Mouse (Mus musculus): Measurements from ENCODE around the gene Maea.
A peak's percentile ranks its signal among the peaks of the same experiment; 100 is the strongest.

Gene Maea

DNA sequence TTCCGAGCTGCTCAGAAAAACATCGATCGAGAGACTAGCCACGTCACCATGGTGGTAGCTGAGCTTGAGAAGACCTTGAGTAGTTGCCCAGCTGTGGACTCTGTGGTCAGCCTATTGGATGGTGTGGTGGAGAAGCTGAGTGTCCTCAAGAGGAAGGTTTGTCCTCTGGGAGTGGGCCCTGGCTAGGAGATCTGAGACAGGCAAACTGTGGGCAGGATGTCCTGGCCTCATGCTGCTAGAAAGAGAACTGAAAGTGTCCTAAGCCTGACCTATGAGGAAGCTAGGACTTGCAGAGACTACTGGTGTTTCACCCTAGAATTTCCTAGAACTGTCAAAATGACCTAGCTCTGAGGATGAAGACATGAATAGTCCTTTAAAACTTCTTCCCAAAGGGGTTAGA, 23.2 kb downstream of the Maea start:
- DNase-seq (ENCODE audit: low read depth) = no peak

DNA sequence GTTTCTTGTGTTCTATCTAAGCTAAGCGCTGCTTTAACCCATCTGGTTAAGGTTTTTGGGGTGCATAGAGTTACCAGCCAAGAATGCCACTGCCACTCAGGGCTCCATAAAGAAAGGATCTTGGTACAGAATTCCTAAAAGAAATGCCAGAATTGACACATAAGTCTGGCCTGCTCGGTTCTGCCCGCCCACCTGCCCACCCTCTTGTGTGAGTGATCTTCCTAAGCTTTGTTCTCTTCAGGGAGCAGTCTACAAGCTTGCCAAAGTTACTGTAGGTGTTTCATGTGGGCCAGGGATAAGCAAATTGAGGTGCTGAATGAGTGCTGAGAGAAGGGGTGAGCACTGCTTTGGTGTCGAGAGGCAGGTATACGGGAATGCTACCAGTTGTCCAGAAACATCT, 28.0 kb downstream of the Maea start:
- no peak for DNase-seq (ENCODE audit: low read depth)

DNA sequence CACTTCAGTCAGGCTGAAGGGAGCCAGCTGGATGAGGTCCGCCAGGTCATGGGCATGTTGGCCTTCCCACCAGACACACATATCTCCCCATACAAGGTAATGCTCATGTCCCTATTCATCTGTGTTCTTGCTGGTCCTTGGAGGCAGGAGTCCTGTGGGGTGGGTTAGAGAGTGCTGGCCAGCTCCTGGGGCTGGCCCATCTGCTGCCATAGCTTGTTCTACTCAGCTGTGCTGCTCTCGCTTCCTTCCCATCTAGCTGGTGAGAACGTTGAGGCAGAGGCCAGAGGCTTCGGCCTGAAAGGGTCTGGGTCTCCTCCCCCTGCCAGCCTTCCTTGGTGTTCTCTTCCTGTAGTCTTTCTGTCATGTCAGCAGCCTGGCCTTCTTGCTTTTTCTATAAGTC, 33.3 kb downstream of the Maea start:
- no peak for DNase-seq (ENCODE audit: low read depth)

DNA sequence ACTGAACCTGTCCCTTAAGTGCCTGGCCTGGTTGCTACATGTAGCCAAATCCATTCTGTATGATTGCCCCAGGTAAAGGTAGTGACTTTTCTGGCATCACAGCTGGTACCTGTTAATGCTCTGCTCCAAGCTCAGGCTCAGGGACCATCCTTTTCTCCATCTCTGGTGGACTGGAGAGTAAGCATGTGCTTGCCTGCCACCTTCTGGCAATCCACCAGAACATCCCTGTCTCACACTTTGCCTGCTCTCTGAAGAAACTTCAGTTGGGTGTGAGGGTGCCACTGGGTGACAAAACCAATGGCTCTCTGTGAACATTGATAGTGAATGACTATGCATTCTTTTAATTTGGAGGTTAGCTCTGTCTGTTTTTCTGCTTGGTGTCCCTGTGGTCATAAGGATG, 35.8 kb downstream of the Maea start:
- peak; percentile 72 for DNase-seq (ENCODE audit: low read depth)

DNA sequence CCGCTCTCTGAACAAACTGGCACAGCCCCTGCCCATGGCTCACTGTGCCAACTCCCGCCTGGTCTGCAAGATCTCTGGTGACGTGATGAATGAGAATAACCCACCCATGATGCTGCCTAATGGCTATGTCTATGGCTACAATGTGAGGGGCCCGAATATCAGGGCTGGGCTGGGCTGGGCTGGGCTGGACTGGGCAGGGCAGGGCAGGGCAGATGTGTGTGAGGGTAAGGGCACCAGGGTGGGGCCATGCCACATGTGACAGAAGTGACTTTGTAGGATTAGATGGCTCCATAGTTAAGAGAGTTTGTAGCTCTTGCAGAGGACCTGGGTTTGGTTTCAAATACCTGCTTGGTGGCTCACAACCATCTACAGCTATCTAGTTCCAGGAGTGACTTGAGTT, 36.4 kb downstream of the Maea start:
- no peak for DNase-seq (ENCODE audit: low read depth)

DNA sequence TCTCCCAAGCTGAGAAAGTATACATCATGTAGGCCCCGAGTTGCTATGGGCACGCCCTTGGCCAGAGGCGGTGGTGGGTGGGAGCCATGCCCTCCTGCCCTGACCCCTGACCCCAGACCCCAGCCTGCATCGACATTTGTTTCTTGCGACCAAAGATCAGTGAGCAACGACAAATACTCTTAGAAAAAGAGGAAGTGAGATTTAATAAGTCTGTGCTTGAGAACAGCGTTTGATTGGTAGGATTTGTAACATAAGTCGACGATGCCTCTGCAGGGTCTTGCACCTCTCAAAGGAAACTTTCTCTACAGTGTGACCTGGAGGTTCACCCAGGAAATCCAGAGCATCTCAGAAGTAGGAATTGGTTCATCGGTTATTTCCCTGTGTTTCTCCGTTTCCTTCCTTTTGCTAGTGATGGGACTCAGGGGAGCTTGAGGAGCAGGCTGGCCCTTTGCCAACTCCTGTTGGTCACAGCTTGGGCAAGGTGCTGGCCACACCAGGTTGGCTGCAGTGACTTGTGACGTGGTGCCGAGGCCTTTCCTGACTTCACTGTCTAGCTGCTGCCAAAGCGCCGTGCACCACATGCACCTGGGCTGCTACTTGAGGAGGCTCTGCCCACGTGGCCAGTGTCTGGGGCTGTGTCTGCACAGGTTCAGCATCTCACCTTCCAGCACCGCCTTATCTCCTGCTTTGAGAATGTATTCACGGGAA, 37.2 kb downstream of the Maea start:
- DNase-seq (ENCODE audit: low read depth) = peak; percentile 20

DNA sequence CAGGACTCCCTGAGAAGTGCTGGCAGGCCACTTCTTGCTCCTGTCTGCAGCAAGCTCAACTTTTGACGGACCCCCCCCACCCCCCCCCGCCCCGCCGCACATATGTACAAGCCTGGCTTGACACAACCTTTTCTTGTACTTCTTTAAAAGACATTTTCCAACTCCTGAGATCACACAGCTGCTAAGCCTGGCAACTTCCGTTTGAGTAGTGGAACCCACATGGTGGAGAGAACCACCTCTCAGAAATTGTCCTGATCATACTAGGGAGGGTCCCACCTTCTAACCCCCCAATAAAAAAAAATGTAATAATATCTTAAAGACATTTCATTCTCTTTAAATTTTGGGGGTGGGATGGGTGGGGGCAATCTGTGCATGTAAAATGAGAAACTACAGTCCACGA, 41.9 kb downstream of the Maea start:
- no peak for DNase-seq (ENCODE audit: low read depth)

DNA sequence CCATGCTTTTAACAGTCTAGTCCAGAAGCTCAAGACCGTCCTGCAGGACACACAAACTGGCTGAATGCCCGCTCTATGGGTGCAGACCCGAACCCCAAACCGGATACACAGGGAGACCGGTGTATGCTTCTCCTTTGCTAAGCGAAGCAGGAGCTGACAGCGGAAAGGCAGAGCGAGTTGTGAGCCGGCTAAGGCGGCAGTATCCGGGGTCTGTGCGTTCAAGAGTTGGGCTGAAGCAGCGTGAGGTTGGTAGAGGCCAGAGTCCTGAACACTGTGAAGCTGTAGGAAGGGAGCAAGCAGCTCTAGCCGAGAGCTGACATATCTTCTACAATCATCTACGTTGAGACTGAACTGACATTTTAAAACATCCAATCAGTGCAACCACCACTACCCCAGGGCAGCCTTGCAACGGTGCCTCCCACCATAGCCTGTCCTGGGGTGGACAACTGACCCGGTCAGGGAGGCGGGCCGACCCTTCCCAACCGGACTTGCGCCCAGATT, 42.5 kb downstream of the Maea start:
- DNase-seq (ENCODE audit: low read depth) = no peak

DNA sequence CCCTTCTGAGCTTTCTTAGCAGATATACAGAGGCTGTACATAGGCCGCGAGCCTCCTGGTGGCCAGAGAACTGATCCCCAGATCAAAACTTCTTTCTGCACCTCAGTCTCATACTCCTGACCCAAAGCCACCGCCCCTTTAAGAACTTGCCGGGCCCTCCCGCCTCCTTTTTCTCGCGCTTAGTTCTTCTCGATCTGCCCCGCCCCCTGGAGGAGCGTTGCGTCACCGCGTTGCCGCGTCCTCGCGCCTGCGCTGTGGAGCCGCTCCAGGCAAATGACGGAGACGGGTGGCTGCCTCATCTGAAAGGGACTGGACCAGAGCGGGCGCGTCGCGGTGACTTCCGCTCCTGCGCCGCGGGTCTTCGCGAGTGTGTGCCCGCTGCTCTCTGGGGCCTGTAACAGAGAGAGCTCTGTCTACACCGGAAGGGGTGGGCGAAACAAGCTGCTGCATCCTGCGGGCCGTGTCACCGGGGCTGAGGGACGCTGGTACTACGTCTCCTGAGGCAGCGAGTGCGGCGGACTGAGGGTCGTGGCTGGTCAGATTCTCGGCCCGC, 43.1 kb downstream of the Maea start, which contains the start of gene Uvssa:
Gene Uvssa (plus strand): TSS at position 248 of the 553 bp plus-strand sequence.
- DNase-seq (ENCODE audit: low read depth) = peak; percentile 100

DNA sequence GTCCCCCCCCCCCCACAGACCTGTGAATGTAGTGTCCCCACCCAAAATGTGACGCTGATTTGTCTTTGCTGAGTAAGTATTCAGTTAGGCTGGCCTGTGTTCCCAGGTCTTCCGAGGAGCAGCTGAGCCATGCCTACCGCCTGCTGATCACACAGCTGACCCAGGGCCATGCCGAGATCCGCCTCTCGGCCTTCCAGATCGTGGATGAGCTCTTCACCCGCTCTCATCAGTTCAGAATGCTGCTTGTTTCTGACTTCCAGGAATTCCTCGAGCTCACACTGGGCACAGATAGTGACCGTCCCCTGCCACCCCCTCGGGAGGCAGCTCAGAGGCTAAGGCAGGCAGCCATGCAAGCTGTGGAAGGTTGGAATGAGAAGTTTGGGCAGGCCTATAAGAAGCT, 52.2 kb downstream of the Maea start:
- no peak for DNase-seq (ENCODE audit: low read depth)

DNA sequence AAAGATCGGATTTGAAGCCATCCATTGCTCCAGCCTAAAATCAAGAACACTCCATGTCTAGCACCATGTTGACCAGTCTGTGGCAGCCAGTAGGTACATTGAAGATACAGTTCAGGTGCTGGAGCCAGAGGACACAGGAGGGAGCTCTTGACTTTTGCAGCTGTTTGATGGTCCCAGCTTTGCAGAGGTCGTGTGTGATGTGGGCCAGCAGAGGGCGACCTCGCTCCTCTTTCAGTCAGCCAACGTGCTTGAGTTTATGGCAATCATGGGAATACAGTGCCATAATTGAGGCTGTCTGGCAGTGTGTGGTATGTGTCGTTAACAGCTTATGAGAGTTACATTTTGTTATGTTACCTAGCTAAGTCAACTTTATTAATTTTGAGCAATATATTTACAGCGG, 58.5 kb downstream of the Maea start:
- peak; percentile 90 for DNase-seq (ENCODE audit: low read depth)

DNA sequence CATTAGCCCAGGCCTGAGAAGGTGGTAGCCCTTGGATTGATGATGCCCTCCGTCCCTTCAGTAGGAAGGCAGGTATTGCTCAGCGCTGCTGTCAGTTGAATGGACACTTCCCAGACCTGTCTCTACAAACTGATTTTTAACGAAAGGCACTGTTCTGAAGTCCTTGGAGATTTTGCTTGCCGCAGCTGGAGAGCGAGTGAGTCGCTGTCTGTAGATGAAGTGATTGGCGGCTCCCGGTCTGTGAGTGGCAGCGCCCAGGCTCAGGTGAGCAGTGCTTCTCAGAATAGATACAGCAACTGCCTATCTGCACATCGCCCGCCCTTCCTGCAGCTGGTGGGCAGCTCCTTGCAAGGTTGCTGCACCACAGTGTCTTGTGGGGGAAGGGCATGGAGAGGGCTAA, 60.4 kb downstream of the Maea start:
- no peak for DNase-seq (ENCODE audit: low read depth)

DNA sequence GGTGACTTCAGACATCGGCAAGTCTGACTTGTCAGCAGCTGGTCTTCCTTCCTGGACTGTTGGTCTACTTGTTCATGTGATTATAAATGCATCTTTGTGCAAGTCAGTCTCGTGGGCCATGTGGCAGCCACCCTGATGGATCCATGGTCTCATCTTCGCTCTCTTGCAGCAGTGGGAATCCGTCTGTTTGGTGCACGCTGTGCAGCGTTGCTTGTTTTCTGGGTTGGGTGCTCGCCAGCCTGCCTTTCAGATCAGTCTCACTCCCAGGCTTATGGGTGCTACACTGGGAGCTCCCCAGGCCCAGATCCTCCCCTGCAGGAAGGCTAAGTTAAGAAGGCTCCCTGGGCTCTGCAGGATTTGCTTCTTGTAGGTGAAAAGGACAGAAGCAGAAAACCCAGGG, 61.5 kb downstream of the Maea start:
- DNase-seq (ENCODE audit: low read depth) = no peak

DNA sequence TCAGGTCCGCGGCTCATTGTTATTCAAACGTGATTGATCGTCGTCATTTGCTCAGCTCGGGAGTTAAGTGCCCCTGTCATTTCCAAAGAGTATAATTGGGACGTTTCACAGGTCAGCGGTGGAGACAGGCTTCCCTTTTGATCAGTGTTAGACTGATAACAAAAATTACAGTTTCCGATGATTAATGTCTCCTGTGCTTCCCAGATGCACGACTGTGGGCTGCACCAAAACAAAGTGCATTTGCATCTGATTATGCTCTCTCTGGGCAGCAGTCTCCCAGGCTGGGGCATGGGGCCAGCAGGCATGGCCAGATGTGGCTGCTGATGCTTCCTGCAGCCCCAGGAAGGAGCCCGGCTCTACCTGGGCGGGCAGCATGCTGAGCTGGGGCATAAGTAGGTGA, 65.5 kb downstream of the Maea start:
- DNase-seq (ENCODE audit: low read depth) = no peak

DNA sequence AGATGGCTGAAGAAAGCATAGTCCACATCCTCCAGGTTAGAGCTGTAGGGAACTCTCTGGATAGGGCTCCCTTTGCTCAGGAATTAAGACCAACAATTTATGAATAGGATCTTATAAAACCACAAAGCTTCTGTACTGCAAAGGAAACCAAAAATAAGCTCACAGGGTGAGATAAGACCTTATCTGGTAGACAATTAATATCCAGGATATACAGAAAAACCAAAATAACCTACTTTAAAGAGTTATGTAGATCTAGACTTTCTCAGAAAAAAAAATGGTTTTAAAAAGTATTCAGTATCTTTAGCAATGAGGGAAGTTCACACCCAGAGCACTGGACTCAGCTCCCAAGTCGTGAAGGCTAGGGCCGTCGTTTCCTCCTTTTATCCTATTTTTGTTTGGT, 85.0 kb downstream of the Maea start:
- DNase-seq (ENCODE audit: low read depth) = no peak

Measured in NIH3T3 (cell line).